In the genomic region with DNA sequence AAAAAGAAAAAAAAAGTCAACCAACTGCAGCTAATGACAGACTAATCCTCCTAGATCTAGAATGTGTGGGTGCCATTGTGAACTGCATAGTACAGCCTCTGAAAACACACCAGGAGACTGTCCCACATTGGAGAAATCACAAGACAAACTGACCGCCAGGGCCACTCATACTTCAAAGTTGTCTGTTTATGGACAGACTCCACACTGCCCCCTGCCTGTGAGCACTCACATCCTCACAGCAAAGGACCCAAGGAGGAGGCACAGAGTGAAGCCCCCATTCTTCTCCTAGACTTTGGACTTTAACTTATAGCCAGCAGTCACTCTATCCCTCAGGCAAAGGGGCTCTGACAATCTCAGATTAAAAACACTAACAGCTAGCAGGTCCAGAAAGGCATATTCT, we compare ENCODE assay signal across 8 mouse cellular contexts.
DNase-seq lines count a peak whose midpoint lies in the region; ATAC-seq and TF ChIP-seq lines count a peak whose summit lies in the region.

No protein-coding gene starts in this region.

- TF ChIP-seq EP300 in heart, adult 2 months (IDR thresholded peaks at IDR 0.05; ENCODE audit: insufficient read depth, low read depth, low read length): no peak

- H3K9me3 ChIP-seq in embryonic facial prominence, embryonic 13.5 days: no peaks in the 10 kb centered on the region
- H3K9me3 ChIP-seq in forebrain, embryonic 16.5 days (ENCODE audit: control insufficient read depth, low read length): no peaks in the 10 kb centered on the region

- H3K27ac ChIP-seq in heart, adult 2 months: no peak overlapping the region
- no peak overlapping the region for H3K27ac ChIP-seq in testis, adult 2 months (ENCODE audit: control insufficient read depth, insufficient read depth, low read depth, low read length)
- H3K27ac ChIP-seq in embryonic facial prominence, embryonic 13.5 days: peak overlapping the region; percentile 28; the same call in 1 of the 2 replicates
- H3K27ac ChIP-seq in forebrain, embryonic 16.5 days (ENCODE audit: low read length): no peak overlapping the region

- intact Hi-C loops in heart, adult 2 months (cut with DNase I): no loop called here

- H3K9ac ChIP-seq in heart, adult 2 months (ENCODE audit: low read depth, low read length): no peak overlapping the region
- H3K9ac ChIP-seq in embryonic facial prominence, embryonic 13.5 days: no peak overlapping the region
- no peak overlapping the region for H3K9ac ChIP-seq in forebrain, embryonic 16.5 days (replicated peaks; ENCODE audit: low read depth, low read length)

- no peaks in the 10 kb centered on the region for H3K27me3 ChIP-seq in heart, adult 2 months (ENCODE audit: control insufficient read depth, insufficient read depth, low read length)
- H3K27me3 ChIP-seq in testis, adult 2 months (ENCODE audit: control insufficient read depth, insufficient read depth, low read length): no peaks in the 10 kb centered on the region
- no peaks in the 10 kb centered on the region for H3K27me3 ChIP-seq in embryonic facial prominence, embryonic 13.5 days
- no peaks in the 10 kb centered on the region for H3K27me3 ChIP-seq in forebrain, embryonic 16.5 days (replicated peaks; ENCODE audit: control insufficient read depth, insufficient read depth, low read length)

- H3K79me2 ChIP-seq in heart, adult 2 months (replicated peaks; ENCODE audit: control insufficient read depth, insufficient read depth, low read length): peaks cover 15% of the 10 kb centered on the region

- H3K4me1 ChIP-seq in heart, adult 2 months (ENCODE audit: control insufficient read depth, insufficient read depth, low read length): peaks cover 26% of the 10 kb centered on the region
- H3K4me1 ChIP-seq in testis, adult 2 months (ENCODE audit: control insufficient read depth, insufficient read depth, low read length): no peaks in the 10 kb centered on the region
- peaks cover 32% of the 10 kb centered on the region for H3K4me1 ChIP-seq in embryonic facial prominence, embryonic 13.5 days
- peaks cover 3% of the 10 kb centered on the region; the same call in 1 of the 2 replicates for H3K4me1 ChIP-seq in forebrain, embryonic 16.5 days (replicated peaks; ENCODE audit: control insufficient read depth, insufficient read depth, low read length)

- no peak for TF ChIP-seq POLR2A in heart, adult 2 months (IDR thresholded peaks at IDR 0.05; ENCODE audit: insufficient read depth, low read depth, low read length)
- TF ChIP-seq POLR2A in testis, adult 2 months (IDR thresholded peaks at IDR 0.05; ENCODE audit: control insufficient read depth, low read depth, low read length): no peak

- peak; percentile 72 for TF ChIP-seq CTCF in heart, adult 2 months (IDR thresholded peaks at IDR 0.05)
- peak; percentile 31; the same call in 1 of the 2 replicates for TF ChIP-seq CTCF in testis, adult 2 months (IDR thresholded peaks at IDR 0.05; ENCODE audit: control insufficient read depth, insufficient read depth, insufficient replicate concordance, low read depth, low read length)

- H3K4me2 ChIP-seq in embryonic facial prominence, embryonic 13.5 days: no peak overlapping the region
- no peak overlapping the region for H3K4me2 ChIP-seq in forebrain, embryonic 16.5 days (ENCODE audit: low read length)

- peaks cover 33% of the 10 kb centered on the region for H3K36me3 ChIP-seq in heart, adult 2 months (ENCODE audit: control insufficient read depth, insufficient read depth, low read length)
- H3K36me3 ChIP-seq in testis, adult 2 months (ENCODE audit: control insufficient read depth, insufficient read depth, low read length): no peaks in the 10 kb centered on the region; the same call in 1 of the 2 replicates
- H3K36me3 ChIP-seq in embryonic facial prominence, embryonic 13.5 days: no peaks in the 10 kb centered on the region
- no peaks in the 10 kb centered on the region for H3K36me3 ChIP-seq in forebrain, embryonic 16.5 days (ENCODE audit: control insufficient read depth, insufficient read depth)

- ATAC-seq in embryonic facial prominence, embryonic 13.5 days (ENCODE audit: insufficient number of reproducible peaks, insufficient read depth, low FRiP score, low TSS enrichment, low read depth): no peak
- ATAC-seq in forebrain, embryonic 16.5 days: no peak

- 69% methylated on average over 1 of the region's 1 CpGs for WGBS in heart, adult 2 months
- WGBS in embryonic facial prominence, embryonic 13.5 days: 77% methylated on average over 1 of the region's 1 CpGs
- 76% methylated on average over 1 of the region's 1 CpGs for WGBS in forebrain, embryonic 16.5 days

- peak; percentile 28 to 44 for DNase-seq in heart, adult 2 months
- no peak for DNase-seq in heart, adult 8-10 months (ENCODE audit: low spot score)
- no peak for DNase-seq in testis, postnatal 14 days (ENCODE audit: low spot score)
- DNase-seq in mesoderm, embryonic 11.5 days (ENCODE audit: low read depth, low spot score): peak; percentile 46
- DNase-seq in right cerebral cortex, postnatal 14 days: no peak

- no peak overlapping the region for H3K4me3 ChIP-seq in heart, adult 2 months
- H3K4me3 ChIP-seq in testis, adult 2 months (ENCODE audit: control insufficient read depth, low read depth, low read length): no peak overlapping the region
- no peak overlapping the region for H3K4me3 ChIP-seq in embryonic facial prominence, embryonic 13.5 days
- no peak overlapping the region for H3K4me3 ChIP-seq in forebrain, embryonic 16.5 days (replicated peaks; ENCODE audit: low read length)

Comparison
In these comparisons a context has a peak if more than half of its experiments do, and no peak if none do; other contexts are left out.
1. DNase-seq: peak in heart, adult 2 months (2 of 2) and mesoderm, embryonic 11.5 days (single experiment); none in heart, adult 8-10 months (single experiment), testis, postnatal 14 days (single experiment) and right cerebral cortex, postnatal 14 days (single experiment).